Mouse (Mus musculus) heart, adult 11 months (tissue): ENCODE data around the gene Fam184b.

Source experiments
- DNase-seq: peaks from one replicate; pipeline ENCODE4 v3.0.0; 2022

Fam184b gene

GRCm38 (mm10) chr5:45512908-45513307 is 126.5 kb downstream of the Fam184b start:
- peak; percentile 64 for DNase-seq

GRCm38 (mm10) chr5:45510071-45510470 is 129.3 kb downstream of the Fam184b start:
- no peak for DNase-seq

- DNase-seq, result no peak
Measured at GRCm38 (mm10) chr5:45497564-45497963, 141.8 kb downstream of the Fam184b start.

- no peak for DNase-seq
Measured at GRCm38 (mm10) chr5:45496930-45497550, 142.4 kb downstream of the Fam184b start.

- no peak for DNase-seq
Measured at GRCm38 (mm10) chr5:45496479-45496878, 142.9 kb downstream of the Fam184b start.

- no peak for DNase-seq
Measured at GRCm38 (mm10) chr5:45496042-45496441, 143.4 kb downstream of the Fam184b start.

- no peak for DNase-seq
Measured at GRCm38 (mm10) chr5:45495429-45495975, 143.9 kb downstream of the Fam184b start.

- no peak for DNase-seq
Measured at GRCm38 (mm10) chr5:45494093-45494755, 145.2 kb downstream of the Fam184b start.

GRCm38 (mm10) chr5:45493191-45494092 is 146.0 kb downstream of the Fam184b start, which contains the start of gene Lap3:
TSS of gene Lap3 (plus strand) at chr5:45493374.
- DNase-seq, result peak; percentile 100

- no peak for DNase-seq
Measured at GRCm38 (mm10) chr5:45491776-45492175, 147.6 kb downstream of the Fam184b start.

GRCm38 (mm10) chr5:45483654-45484053 is 155.8 kb downstream of the Fam184b start:
- DNase-seq, result peak; percentile 35

GRCm38 (mm10) chr5:45482607-45483006 is 156.8 kb downstream of the Fam184b start:
- peak; percentile 4 for DNase-seq

- no peak for DNase-seq
Measured at GRCm38 (mm10) chr5:45481125-45481524, 158.3 kb downstream of the Fam184b start.

GRCm38 (mm10) chr5:45480066-45480465 is 159.3 kb downstream of the Fam184b start:
- DNase-seq, result peak; percentile 61
